Mouse (Mus musculus): Measurements from ENCODE around the gene Arhgef39. TPM values are rescaled to one million over a fixed set of nuclear protein-coding genes. Genes with fewer than 3 reads are reported as not detected.

Arhgef39 gene
- 33.1 and 40.8 TPM in 2 replicates for polyA plus RNA-seq (2011; ENCODE audit: insufficient read depth, insufficient read length, low read depth, missing spikeins)

DNA sequence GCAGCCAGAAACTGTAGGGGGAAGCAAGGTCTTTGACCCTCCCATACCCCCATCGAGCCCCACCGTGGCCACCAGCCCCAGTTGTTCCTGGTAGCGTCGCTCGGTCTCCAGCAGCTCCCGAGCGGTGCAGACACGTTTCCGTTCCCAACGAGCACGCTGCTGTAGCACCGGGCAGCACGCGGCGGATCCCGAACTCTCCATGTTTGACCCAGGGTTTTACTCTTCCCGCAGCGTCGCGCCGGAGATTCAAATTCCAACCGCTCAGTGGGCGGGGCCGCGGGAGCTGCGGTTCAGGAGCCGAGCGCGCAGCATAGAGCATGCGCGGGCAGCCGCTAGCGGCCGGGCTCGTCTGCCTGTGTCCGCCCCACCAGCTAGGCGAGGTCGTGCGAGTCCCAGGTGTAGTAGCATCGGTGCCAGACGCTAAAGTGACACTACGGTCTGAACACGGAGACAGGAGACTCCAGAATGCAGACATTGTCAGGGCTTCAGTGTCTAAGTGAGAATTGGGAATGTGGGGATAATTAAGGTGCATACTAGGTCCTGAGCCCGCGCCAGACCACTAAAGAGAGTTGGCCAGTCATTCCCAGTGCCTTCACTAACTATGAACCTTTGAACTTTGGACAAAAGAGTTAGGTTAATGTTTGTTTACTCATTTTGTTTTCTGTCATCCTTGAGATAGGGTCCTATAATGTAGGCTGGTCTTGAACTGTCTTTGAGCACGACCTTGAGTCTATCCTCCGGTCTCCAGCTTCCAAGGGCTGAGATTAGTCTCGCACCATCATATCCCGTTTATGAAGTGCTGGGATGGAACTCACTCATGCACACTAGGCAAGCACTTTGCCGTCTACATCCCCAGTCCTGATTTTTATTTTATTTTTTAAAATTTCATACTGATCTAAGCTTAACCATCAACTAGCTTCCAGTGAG is at the start of gene Arhgef39:
Gene Arhgef39 (minus strand): TSS at position 289 of the 927 bp plus-strand sequence.
- no peak within 1 kb of the TSS for H3K27ac ChIP-seq (ENCODE audit: insufficient read depth, low read length)
- no peaks in the 10 kb centered on the region for H3K9me3 ChIP-seq (replicated peaks; ENCODE audit: control insufficient read depth, insufficient read depth, low read length, poor library complexity, severe bottlenecking)
- H3K4me3 ChIP-seq (ENCODE audit: low read depth, low read length) = peak within 1 kb of the TSS; percentile 80
- 0 out of 2 replicates have a peak, but pooled peaks cover 5% of the 10 kb centered on the region for H3K36me3 ChIP-seq (ENCODE audit: control insufficient read depth, insufficient read depth, low read length, poor library complexity, severe bottlenecking)
- H3K27me3 ChIP-seq (ENCODE audit: control insufficient read depth, insufficient read depth, low read length, poor library complexity, severe bottlenecking) = no peaks in the 10 kb centered on the region
- no peaks in the 10 kb centered on the region for H3K4me1 ChIP-seq (ENCODE audit: control insufficient read depth, insufficient read depth, low read length)
- peak; percentile 66 for TF ChIP-seq POLR2A (IDR thresholded peaks at IDR 0.05; ENCODE audit: insufficient read depth, low read length)
- 0 out of 2 replicates have a peak, but pooled peaks have one; percentile 3 for TF ChIP-seq EP300 (IDR thresholded peaks at IDR 0.05; ENCODE audit: insufficient read depth, low read depth, low read length)
- TF ChIP-seq CTCF (IDR thresholded peaks at IDR 0.05; ENCODE audit: low read depth, low read length) = no peak
- peak within 1 kb of the TSS; percentile 78 for H3K9ac ChIP-seq (ENCODE audit: low read depth, poor library complexity, severe bottlenecking)

DNA sequence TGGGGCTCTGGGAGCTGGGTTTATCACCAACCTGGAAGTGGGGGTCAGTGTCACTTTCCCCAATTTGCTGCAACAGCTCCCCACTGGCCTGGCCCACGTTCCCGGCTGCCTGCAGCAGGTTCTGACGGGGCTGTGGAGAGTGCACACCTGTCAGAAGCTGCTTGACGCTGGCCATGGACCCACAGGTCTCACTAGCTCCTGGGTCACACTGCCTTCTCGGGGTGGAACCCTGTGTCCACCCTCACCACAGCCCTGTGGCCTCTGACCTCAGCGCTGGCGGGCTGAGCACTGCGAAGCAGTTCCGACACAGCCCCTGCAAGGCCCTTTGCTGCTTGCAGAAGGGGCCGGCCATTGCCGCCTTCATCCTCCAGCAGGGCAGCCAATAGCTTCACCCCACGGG is 49.6 kb upstream of the Arhgef39 start:
- Histone ChIP-seq H3K9me3 (replicated peaks; ENCODE audit: control insufficient read depth, insufficient read depth, low read length, poor library complexity, severe bottlenecking) (no peaks in the 10 kb centered on the region), H3K4me1 (ENCODE audit: control insufficient read depth, insufficient read depth, low read length) (no peaks in the 10 kb centered on the region), H3K36me3 (ENCODE audit: control insufficient read depth, insufficient read depth, low read length, poor library complexity, severe bottlenecking) (peaks cover 65% of the 10 kb centered on the region), H3K27ac (ENCODE audit: insufficient read depth, low read length) (no peak overlapping the region), H3K9ac (ENCODE audit: low read depth, poor library complexity, severe bottlenecking) (no peak overlapping the region), H3K4me3 (ENCODE audit: low read depth, low read length) (no peak overlapping the region), H3K27me3 (ENCODE audit: control insufficient read depth, insufficient read depth, low read length, poor library complexity, severe bottlenecking) (no peaks in the 10 kb centered on the region)
- TF ChIP-seq EP300 (IDR thresholded peaks at IDR 0.05; ENCODE audit: insufficient read depth, low read depth, low read length) (no peak), POLR2A (IDR thresholded peaks at IDR 0.05; ENCODE audit: insufficient read depth, low read length) (no peak), CTCF (IDR thresholded peaks at IDR 0.05; ENCODE audit: low read depth, low read length) (no peak)

DNA sequence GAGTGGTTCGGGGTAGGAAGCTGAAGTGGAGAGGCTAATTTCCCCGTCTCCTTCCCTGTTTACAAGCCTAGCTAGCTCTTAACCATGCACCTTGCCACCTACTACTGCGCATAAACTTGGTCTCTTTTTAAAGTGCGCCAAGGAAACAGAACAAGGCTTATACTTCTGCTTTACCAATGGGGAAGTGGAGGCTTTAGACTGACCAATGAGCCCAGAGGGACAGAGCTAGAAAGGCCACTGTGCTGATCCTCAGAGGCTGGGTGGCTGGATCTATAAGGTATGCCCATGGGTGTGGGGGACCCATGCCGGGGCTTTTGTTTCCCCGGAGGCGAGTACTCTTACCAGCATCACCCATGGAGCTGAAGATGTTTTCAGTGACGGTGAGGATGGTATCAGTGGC is 47.7 kb upstream of the Arhgef39 start:
- no peaks in the 10 kb centered on the region for H3K4me1 ChIP-seq (ENCODE audit: control insufficient read depth, insufficient read depth, low read length)
- no peak for TF ChIP-seq EP300 (IDR thresholded peaks at IDR 0.05; ENCODE audit: insufficient read depth, low read depth, low read length)
- H3K9ac ChIP-seq (ENCODE audit: low read depth, poor library complexity, severe bottlenecking) = no peak overlapping the region
- H3K27me3 ChIP-seq (ENCODE audit: control insufficient read depth, insufficient read depth, low read length, poor library complexity, severe bottlenecking) = no peaks in the 10 kb centered on the region
- no peak overlapping the region for H3K27ac ChIP-seq (ENCODE audit: insufficient read depth, low read length)
- no peak overlapping the region for H3K4me3 ChIP-seq (ENCODE audit: low read depth, low read length)
- H3K36me3 ChIP-seq (ENCODE audit: control insufficient read depth, insufficient read depth, low read length, poor library complexity, severe bottlenecking) = peaks cover 66% of the 10 kb centered on the region
- H3K9me3 ChIP-seq (replicated peaks; ENCODE audit: control insufficient read depth, insufficient read depth, low read length, poor library complexity, severe bottlenecking) = peaks cover 18% of the 10 kb centered on the region

DNA sequence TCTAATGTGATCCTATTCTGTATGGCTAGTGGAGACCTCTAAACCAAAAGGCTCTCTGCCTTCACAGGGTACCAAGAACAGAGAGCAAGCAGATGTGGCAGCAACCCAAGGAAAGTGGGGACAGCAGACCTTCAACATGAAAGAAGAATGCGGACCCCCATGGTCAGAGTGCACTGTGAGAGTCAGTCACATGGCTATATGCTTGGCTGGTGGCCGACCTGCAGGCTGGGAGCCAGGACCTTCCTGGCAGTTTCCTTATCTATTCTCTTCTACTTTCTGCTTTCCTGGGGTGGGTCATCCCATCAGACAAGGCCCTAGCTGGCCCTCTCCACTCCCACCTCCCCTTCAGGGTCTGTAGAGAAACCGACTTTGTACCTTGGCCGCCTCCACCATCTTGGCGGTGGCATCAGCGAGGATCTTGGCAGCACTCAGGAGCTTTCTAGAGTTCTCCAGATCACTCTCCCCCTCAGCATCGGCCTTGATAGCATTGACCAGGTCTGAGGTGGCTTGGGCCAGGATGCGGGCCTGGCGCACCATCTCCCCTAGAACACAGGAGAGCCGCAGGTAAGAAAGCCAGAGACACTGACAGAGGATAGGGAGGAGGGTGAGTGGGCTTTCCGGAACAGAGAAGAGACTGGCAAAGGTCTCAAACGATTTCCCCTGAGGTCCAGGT is 47.0 kb upstream of the Arhgef39 start:
- H3K9me3 ChIP-seq (replicated peaks; ENCODE audit: control insufficient read depth, insufficient read depth, low read length, poor library complexity, severe bottlenecking) = peaks cover 25% of the 10 kb centered on the region
- peaks cover 70% of the 10 kb centered on the region for H3K36me3 ChIP-seq (ENCODE audit: control insufficient read depth, insufficient read depth, low read length, poor library complexity, severe bottlenecking)
- no peaks in the 10 kb centered on the region for H3K4me1 ChIP-seq (ENCODE audit: control insufficient read depth, insufficient read depth, low read length)
- H3K4me3 ChIP-seq (ENCODE audit: low read depth, low read length) = no peak overlapping the region
- no peak overlapping the region for H3K27ac ChIP-seq (ENCODE audit: insufficient read depth, low read length)
- no peak overlapping the region for H3K9ac ChIP-seq (ENCODE audit: low read depth, poor library complexity, severe bottlenecking)
- TF ChIP-seq EP300 (IDR thresholded peaks at IDR 0.05; ENCODE audit: insufficient read depth, low read depth, low read length) (no peak), CTCF (IDR thresholded peaks at IDR 0.05; ENCODE audit: low read depth, low read length) (no peak), POLR2A (IDR thresholded peaks at IDR 0.05; ENCODE audit: insufficient read depth, low read length) (no peak)
- H3K27me3 ChIP-seq (ENCODE audit: control insufficient read depth, insufficient read depth, low read length, poor library complexity, severe bottlenecking) = no peaks in the 10 kb centered on the region

DNA sequence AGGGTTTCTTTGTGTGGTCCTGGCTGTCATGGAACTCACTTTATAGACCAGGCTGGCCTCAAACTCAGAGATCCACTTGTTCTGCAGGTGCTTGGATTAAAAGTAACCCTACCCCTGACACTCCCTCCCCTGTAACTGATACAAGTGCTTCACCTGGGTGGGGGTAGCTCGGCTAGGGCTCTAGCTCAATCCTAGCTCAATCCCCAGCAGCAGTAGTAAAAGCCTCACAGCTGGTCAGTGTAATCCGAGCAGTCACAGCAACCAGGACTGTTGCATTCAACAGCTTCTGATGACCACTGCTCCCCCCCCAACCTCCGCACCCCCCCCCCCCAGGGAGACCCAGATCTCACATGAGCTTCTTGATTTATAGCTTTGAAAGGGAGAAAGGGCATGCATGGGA is 42.5 kb upstream of the Arhgef39 start:
- Histone ChIP-seq H3K36me3 (ENCODE audit: control insufficient read depth, insufficient read depth, low read length, poor library complexity, severe bottlenecking) (peaks cover 83% of the 10 kb centered on the region), H3K27me3 (ENCODE audit: control insufficient read depth, insufficient read depth, low read length, poor library complexity, severe bottlenecking) (no peaks in the 10 kb centered on the region), H3K9ac (ENCODE audit: low read depth, poor library complexity, severe bottlenecking) (no peak overlapping the region), H3K4me1 (ENCODE audit: control insufficient read depth, insufficient read depth, low read length) (no peaks in the 10 kb centered on the region), H3K9me3 (replicated peaks; ENCODE audit: control insufficient read depth, insufficient read depth, low read length, poor library complexity, severe bottlenecking) (peaks cover 43% of the 10 kb centered on the region), H3K27ac (ENCODE audit: insufficient read depth, low read length) (no peak overlapping the region), H3K4me3 (ENCODE audit: low read depth, low read length) (no peak overlapping the region)
- TF ChIP-seq EP300 (IDR thresholded peaks at IDR 0.05; ENCODE audit: insufficient read depth, low read depth, low read length) (no peak), POLR2A (IDR thresholded peaks at IDR 0.05; ENCODE audit: insufficient read depth, low read length) (no peak), CTCF (IDR thresholded peaks at IDR 0.05; ENCODE audit: low read depth, low read length) (no peak)
